8 mouse cellular contexts compared by ENCODE assay signal in genomic region chr8:120332379-120333229, GRCm38 (mm10).
A peak's percentile ranks its signal among the peaks of the same experiment; 100 is the strongest.
DNase-seq lines count a peak whose midpoint lies in the region; ATAC-seq lines count a peak whose summit lies in the region.

No protein-coding gene starts in this region.

- no peak overlapping the region for H3K9ac ChIP-seq in liver, embryonic 13.5 days

- peak overlapping the region; percentile 47; the same call in 1 of the 2 replicates for H3K27ac ChIP-seq in heart, embryonic 10.5 days
- peak overlapping the region; percentile 53 for H3K27ac ChIP-seq in liver, embryonic 13.5 days

- H3K36me3 ChIP-seq in heart, embryonic 10.5 days = no peaks in the 10 kb centered on the region
- no peaks in the 10 kb centered on the region for H3K36me3 ChIP-seq in liver, embryonic 13.5 days

- intact Hi-C loops in gastrocnemius, postnatal 14 days (cut with DNase I; ENCODE audit: low total_unique reads) = no loop called here

- no peak for DNase-seq in heart, embryonic 10.5 days (ENCODE audit: low spot score)
- DNase-seq in heart, adult 18-20 months = no peak
- peak; percentile 56 to 63 for DNase-seq in B cell, adult 2 months
- peak; percentile 34 for DNase-seq in adipocyte (ENCODE audit: low spot score)
- DNase-seq in liver, embryonic 13.5 days = no peak
- peak; percentile 73 for DNase-seq in thymus, postnatal 4 days
- no peak for DNase-seq in layer of hippocampus, adult 11-12 months (ENCODE audit: low spot score)
- no peak for DNase-seq in gastrocnemius, postnatal 14 days

- H3K4me3 ChIP-seq in heart, embryonic 10.5 days = no peak overlapping the region
- no peak overlapping the region; the same call in 1 of the 2 replicates for H3K4me3 ChIP-seq in liver, embryonic 13.5 days (replicated peaks)

- 0 out of 2 replicates have a peak, but pooled peaks cover 5% of the 10 kb centered on the region for H3K27me3 ChIP-seq in heart, embryonic 10.5 days (ENCODE audit: insufficient read depth, poor library complexity, severe bottlenecking)
- H3K27me3 ChIP-seq in liver, embryonic 13.5 days = 0 out of 2 replicates have a peak, but pooled peaks cover 3% of the 10 kb centered on the region

- H3K9me3 ChIP-seq in heart, embryonic 10.5 days = no peaks in the 10 kb centered on the region
- H3K9me3 ChIP-seq in liver, embryonic 13.5 days (replicated peaks) = no peaks in the 10 kb centered on the region

- peak; percentile 16; the same call in 1 of the 2 replicates for ATAC-seq in liver, embryonic 13.5 days (ENCODE audit: low read depth)

- peaks cover 83% of the 10 kb centered on the region for H3K4me1 ChIP-seq in heart, embryonic 10.5 days
- peaks cover 80% of the 10 kb centered on the region for H3K4me1 ChIP-seq in liver, embryonic 13.5 days (replicated peaks)

- no peak overlapping the region; the same call in 1 of the 2 replicates for H3K4me2 ChIP-seq in liver, embryonic 13.5 days

- 68% methylated on average over 16 of the region's 16 CpGs for WGBS in heart, embryonic 10.5 days
- 23% methylated on average over 15 of the region's 16 CpGs for WGBS in liver, embryonic 13.5 days (ENCODE audit: insufficient replicate concordance)

Comparison
In these comparisons a context has a peak if more than half of its experiments do, and no peak if none do; other contexts are left out.
1. DNase-seq: peak in B cell, adult 2 months (2 of 2), adipocyte (single experiment) and thymus, postnatal 4 days (single experiment); none in heart, embryonic 10.5 days (single experiment), heart, adult 18-20 months (0 of 2), liver, embryonic 13.5 days (single experiment), layer of hippocampus, adult 11-12 months (single experiment) and gastrocnemius, postnatal 14 days (single experiment).